Mouse (Mus musculus): ENCODE measurements around the gene Bcl2l13.

DNA sequence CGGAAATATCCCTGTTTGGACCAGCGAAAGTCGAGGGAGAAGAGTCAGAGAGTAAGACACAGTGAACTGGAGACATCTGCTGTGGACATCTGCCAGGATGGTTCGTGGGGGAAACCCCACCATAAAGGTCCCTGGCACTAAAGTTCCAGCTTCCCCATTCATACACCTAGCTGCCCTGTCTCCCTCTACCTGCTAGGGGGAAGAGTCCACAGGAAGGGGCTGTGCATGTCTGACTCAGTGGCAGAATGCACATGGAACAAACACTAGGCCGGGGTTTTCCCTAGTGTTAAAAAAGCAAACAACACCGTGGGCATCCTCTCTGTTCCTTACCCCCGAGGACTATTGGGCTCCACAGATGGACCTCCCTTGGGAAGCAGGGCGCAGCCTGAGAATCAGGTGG is 77.8 kb downstream of the Bcl2l13 start:
- TF ChIP-seq MAZ (IDR thresholded peaks at IDR 0.05; ENCODE audit: low read depth, low read length) = no peak
- TF ChIP-seq CTCF (IDR thresholded peaks at IDR 0.05 in 2 of 3, conservative IDR thresholded peaks at IDR 0.05 in 1 of 3; ENCODE audit: control insufficient read depth in 1 of 3, insufficient read depth in 1 of 3, low read depth in 2 of 3, low read length in 3 of 3, poor library complexity in 1 of 3, severe bottlenecking in 1 of 3) = no peak
- TF ChIP-seq ZC3H11A (IDR thresholded peaks at IDR 0.05; ENCODE audit: low read depth, low read length) = no peak
- TF ChIP-seq USF1 (IDR thresholded peaks at IDR 0.05; ENCODE audit: low read depth, low read length) = no peak
- no peak for TF ChIP-seq POLR2A (IDR thresholded peaks at IDR 0.05; ENCODE audit: control insufficient read depth in 1 of 2, insufficient read depth in 1 of 2, low read depth in 1 of 2, low read length in 2 of 2, poor library complexity in 1 of 2)
- TF ChIP-seq JUND (IDR thresholded peaks at IDR 0.05; ENCODE audit: low read depth, low read length) = no peak
- no peak for TF ChIP-seq ZNF384 (IDR thresholded peaks at IDR 0.05; ENCODE audit: low read depth, low read length)
- 0 out of 2 replicates have a peak, but pooled peaks have one; percentile 6 for TF ChIP-seq TAL1 (IDR thresholded peaks at IDR 0.05; ENCODE audit: low read length)
- 0 out of 4 replicates have a peak, but pooled peaks have one; percentile 3 to 5 for TF ChIP-seq EP300 (IDR thresholded peaks at IDR 0.05; ENCODE audit: low read depth in 1 of 2, low read length in 2 of 2)
- TF ChIP-seq CHD1 (IDR thresholded peaks at IDR 0.05; ENCODE audit: low read depth, low read length) = no peak

All from MEL (cell line).